Mouse (Mus musculus): Measurements from ENCODE around the gene Tkfc. TPM values are rescaled to one million over a fixed set of nuclear protein-coding genes. Genes with fewer than 3 reads are reported as not detected.

The Tkfc gene
- polyA plus RNA-seq, 2 experiments from 2014 or later: 6.3 to 12.3 TPM

Other genes starting within 250 kb of the Tkfc start
- under 1 TPM in 1 of 2 experiments, not detected in 1; 0.05 TPM for gene Syt7, start 216.6 kb downstream of the Tkfc start, polyA plus RNA-seq (2017; shearing (Covaris generic))
- gene Lrrc10b, start 148.2 kb downstream of the Tkfc start, polyA plus RNA-seq (2017; shearing (Covaris generic)): not detected
- under 1 TPM in 1 of 2 experiments, not detected in 1; 0.41 TPM for gene Ppp1r32, start 122.7 kb downstream of the Tkfc start, polyA plus RNA-seq (2017; shearing (Covaris generic))
- gene Cpsf7, start 80.4 kb downstream of the Tkfc start, polyA plus RNA-seq (2017; shearing (Covaris generic)): 10 to 100 TPM; 53.2 to 54.5 TPM
- gene Sdhaf2, start 79.5 kb downstream of the Tkfc start, polyA plus RNA-seq (2017; shearing (Covaris generic)): 10 to 100 TPM; 77.2 to 87.7 TPM
- gene Tmem216, start 49.4 kb downstream of the Tkfc start, polyA plus RNA-seq (2017; shearing (Covaris generic)): 1 to 10 TPM; 5.9 to 8.4 TPM
- 10 to 100 TPM; 33.9 to 39.6 TPM for gene Cyb561a3, start 28.5 kb downstream of the Tkfc start, polyA plus RNA-seq (2017; shearing (Covaris generic))
- 10 to 100 TPM; 15.2 to 19.2 TPM for gene Tmem138, start 28.3 kb downstream of the Tkfc start, polyA plus RNA-seq (2017; shearing (Covaris generic))
- 10 to 100 TPM; 79.6 to 85.1 TPM for gene Ddb1, start 327 bp downstream of the Tkfc start, polyA plus RNA-seq (2017; shearing (Covaris generic))
- 1 to 10 TPM in 1 of 2 experiments, not detected in 1; 1.1 TPM for gene Vwce, start 28.6 kb upstream of the Tkfc start, polyA plus RNA-seq (2017; shearing (Covaris generic))
- gene Pga5, start 72.4 kb upstream of the Tkfc start, polyA plus RNA-seq (2017; shearing (Covaris generic)): not detected
- gene Vps37c, start 83.1 kb upstream of the Tkfc start, polyA plus RNA-seq (2017; shearing (Covaris generic)): 10 to 100 TPM; 11.1 to 13.2 TPM
- gene Cd5, start 133.3 kb upstream of the Tkfc start, polyA plus RNA-seq (2017; shearing (Covaris generic)): 100 to 1,000 TPM; 406 to 482 TPM
- 100 to 1,000 TPM; 365 to 512 TPM for gene Cd6, start 224.4 kb upstream of the Tkfc start, polyA plus RNA-seq (2017; shearing (Covaris generic))
- gene Slc15a3, start 234.1 kb upstream of the Tkfc start, polyA plus RNA-seq (2017; shearing (Covaris generic)): 1 to 10 TPM; 3.8 to 6.2 TPM